ENCODE assay signal across 26 mouse cellular contexts in the genomic region with DNA sequence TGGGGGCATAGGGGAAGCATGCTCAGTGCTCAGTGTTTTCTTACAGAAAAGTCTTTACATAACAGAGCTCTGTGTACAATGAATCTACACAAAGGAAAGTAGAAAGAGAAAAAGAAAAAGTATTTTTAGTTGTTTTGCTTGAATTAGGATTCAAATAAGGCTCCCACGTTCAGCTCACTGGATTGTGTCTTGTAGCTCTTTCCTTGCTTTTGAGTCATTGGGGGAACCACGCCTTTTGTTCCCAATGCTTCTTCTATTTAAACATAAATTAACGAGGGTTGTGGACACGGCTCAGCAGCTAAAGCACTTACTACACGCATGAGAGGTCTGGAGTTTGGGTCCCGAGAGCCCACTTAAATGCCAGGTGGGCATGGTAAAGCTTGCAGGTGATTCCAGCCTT. TPM values are rescaled to one million over a fixed set of nuclear protein-coding genes. Genes with fewer than 3 reads are reported as not detected.
"Had no signal": no experiment of that assay in that cellular context is flagged by ENCODE, and none has a peak within 500 bp of the region (broad histone marks: within the 10 kb centered on the region; RNA-seq: fewer than 3 reads in every experiment).

No protein-coding gene starts in this region.

- ATAC-seq: liver, embryonic 12.5 days; liver, postnatal 0 days; lung, postnatal 0 days; midbrain, embryonic 13.5 days; midbrain, embryonic 15.5 days; midbrain, embryonic 16.5 days had no signal

- DNase-seq: left cerebral cortex, postnatal 4 days; liver; liver, embryonic 13.5 days; liver, postnatal 0 days; lung, adult 18-20 months; lung, adult 2 months; lung, embryonic 14.5 days; lung, postnatal 10 days; lung, postnatal 14 days; lung, postnatal 36 days; lung, postnatal 4 days; midbrain, embryonic 14.5 days had no signal

RNA-seq across cellular contexts. Expression of a gene that starts 48.3 kb away (rescaled TPM):
- total RNA-seq: left cerebral cortex, adult 8-10 months; left cerebral cortex, postnatal 10 days; left cerebral cortex, postnatal 14 days; left cerebral cortex, postnatal 25 days; left cerebral cortex, postnatal 36 days; left cerebral cortex, postnatal 4 days; liver, adult 2 months; megakaryocyte, adult 5-6 weeks; megakaryocyte-erythroid progenitor cell, adult 5-6 weeks; midbrain, postnatal 0 days had no signal
